Mouse (Mus musculus): ENCODE measurements around the gene Anks1b. TPM values are rescaled to one million over a fixed set of nuclear protein-coding genes. Genes with fewer than 3 reads are reported as not detected.

The Anks1b gene
- polyA plus RNA-seq, 1 experiment from 2014 or later: 0.71 TPM

- Histone ChIP-seq H3K27ac (ENCODE audit: low read length) (no peak overlapping the region), H3K4me1 (ENCODE audit: control insufficient read depth, insufficient read depth, low read length) (no peaks in the 10 kb centered on the region), H3K4me3 (ENCODE audit: low read length) (no peak overlapping the region), H3K9me3 (ENCODE audit: control insufficient read depth, low read length) (no peaks in the 10 kb centered on the region), H3K4me2 (ENCODE audit: low read depth, low read length) (no peak overlapping the region), H3K27me3 (replicated peaks; ENCODE audit: control insufficient read depth, insufficient read depth, low read length) (no peaks in the 10 kb centered on the region), H3K9ac (ENCODE audit: low read depth, low read length) (no peak overlapping the region), H3K36me3 (ENCODE audit: control insufficient read depth, insufficient read depth, low read length) (no peaks in the 10 kb centered on the region)
- WGBS: 87% methylated on average over 3 of the region's 3 CpGs
- ATAC-seq: no peak
Observed at GRCm38 (mm10) chr10:90370751-90371150, 497.4 kb downstream of the Anks1b start.

GRCm38 (mm10) chr10:90373469-90373868 lies 500.2 kb downstream of the Anks1b start:
- peak; percentile 26; the same call in 1 of the 2 replicates for ATAC-seq
- Histone ChIP-seq H3K4me2 (ENCODE audit: low read depth, low read length) (no peak overlapping the region), H3K9ac (ENCODE audit: low read depth, low read length) (no peak overlapping the region), H3K9me3 (ENCODE audit: control insufficient read depth, low read length) (no peaks in the 10 kb centered on the region), H3K27ac (ENCODE audit: low read length) (no peak overlapping the region), H3K27me3 (replicated peaks; ENCODE audit: control insufficient read depth, insufficient read depth, low read length) (no peaks in the 10 kb centered on the region), H3K36me3 (ENCODE audit: control insufficient read depth, insufficient read depth, low read length) (no peaks in the 10 kb centered on the region), H3K4me3 (ENCODE audit: low read length) (no peak overlapping the region), H3K4me1 (ENCODE audit: control insufficient read depth, insufficient read depth, low read length) (no peaks in the 10 kb centered on the region)
- WGBS: 27% methylated on average over 4 of the region's 4 CpGs

GRCm38 (mm10) chr10:90376605-90377004 lies 503.3 kb downstream of the Anks1b start:
- H3K27me3 ChIP-seq (replicated peaks; ENCODE audit: control insufficient read depth, insufficient read depth, low read length): no peaks in the 10 kb centered on the region
- no peaks in the 10 kb centered on the region for H3K36me3 ChIP-seq (ENCODE audit: control insufficient read depth, insufficient read depth, low read length)
- H3K4me1 ChIP-seq (ENCODE audit: control insufficient read depth, insufficient read depth, low read length): no peaks in the 10 kb centered on the region
- no peak overlapping the region for H3K9ac ChIP-seq (ENCODE audit: low read depth, low read length)
- H3K9me3 ChIP-seq (ENCODE audit: control insufficient read depth, low read length): no peaks in the 10 kb centered on the region
- no peak overlapping the region for H3K4me3 ChIP-seq (ENCODE audit: low read length)
- no peak overlapping the region for H3K27ac ChIP-seq (ENCODE audit: low read length)
- no peak overlapping the region for H3K4me2 ChIP-seq (ENCODE audit: low read depth, low read length)
- no peak for ATAC-seq
- 47% methylated on average over 1 of the region's 1 CpGs for WGBS

- Histone ChIP-seq H3K36me3 (ENCODE audit: control insufficient read depth, insufficient read depth, low read length) (no peaks in the 10 kb centered on the region), H3K27ac (ENCODE audit: low read length) (no peak overlapping the region), H3K4me1 (ENCODE audit: control insufficient read depth, insufficient read depth, low read length) (no peaks in the 10 kb centered on the region), H3K27me3 (replicated peaks; ENCODE audit: control insufficient read depth, insufficient read depth, low read length) (no peaks in the 10 kb centered on the region), H3K4me2 (ENCODE audit: low read depth, low read length) (no peak overlapping the region), H3K9ac (ENCODE audit: low read depth, low read length) (no peak overlapping the region), H3K9me3 (ENCODE audit: control insufficient read depth, low read length) (no peaks in the 10 kb centered on the region), H3K4me3 (ENCODE audit: low read length) (no peak overlapping the region)
- 64% methylated on average over 1 of the region's 1 CpGs for WGBS
- no peak for ATAC-seq
Observed at GRCm38 (mm10) chr10:90380062-90380461, 506.8 kb downstream of the Anks1b start.

GRCm38 (mm10) chr10:90380704-90381339 lies 507.5 kb downstream of the Anks1b start:
- no peaks in the 10 kb centered on the region for H3K27me3 ChIP-seq (replicated peaks; ENCODE audit: control insufficient read depth, insufficient read depth, low read length)
- H3K9me3 ChIP-seq (ENCODE audit: control insufficient read depth, low read length): no peaks in the 10 kb centered on the region
- ATAC-seq: no peak
- no peak overlapping the region for H3K27ac ChIP-seq (ENCODE audit: low read length)
- no peak overlapping the region for H3K4me3 ChIP-seq (ENCODE audit: low read length)
- H3K4me2 ChIP-seq (ENCODE audit: low read depth, low read length): no peak overlapping the region
- H3K4me1 ChIP-seq (ENCODE audit: control insufficient read depth, insufficient read depth, low read length): no peaks in the 10 kb centered on the region
- WGBS: 67% methylated on average over 8 of the region's 8 CpGs
- H3K9ac ChIP-seq (ENCODE audit: low read depth, low read length): no peak overlapping the region
- no peaks in the 10 kb centered on the region for H3K36me3 ChIP-seq (ENCODE audit: control insufficient read depth, insufficient read depth, low read length)

GRCm38 (mm10) chr10:90400382-90400781 lies 527.1 kb downstream of the Anks1b start:
- Histone ChIP-seq H3K27ac (ENCODE audit: low read length) (no peak overlapping the region), H3K4me1 (ENCODE audit: control insufficient read depth, insufficient read depth, low read length) (no peaks in the 10 kb centered on the region), H3K27me3 (replicated peaks; ENCODE audit: control insufficient read depth, insufficient read depth, low read length) (no peaks in the 10 kb centered on the region), H3K4me2 (ENCODE audit: low read depth, low read length) (no peak overlapping the region), H3K36me3 (ENCODE audit: control insufficient read depth, insufficient read depth, low read length) (no peaks in the 10 kb centered on the region), H3K4me3 (ENCODE audit: low read length) (no peak overlapping the region), H3K9me3 (ENCODE audit: control insufficient read depth, low read length) (no peaks in the 10 kb centered on the region), H3K9ac (ENCODE audit: low read depth, low read length) (no peak overlapping the region)
- WGBS: 88% methylated on average over 4 of the region's 4 CpGs
- no peak for ATAC-seq

- Histone ChIP-seq H3K4me1 (ENCODE audit: control insufficient read depth, insufficient read depth, low read length) (no peaks in the 10 kb centered on the region), H3K36me3 (ENCODE audit: control insufficient read depth, insufficient read depth, low read length) (no peaks in the 10 kb centered on the region), H3K4me3 (ENCODE audit: low read length) (no peak overlapping the region), H3K27ac (ENCODE audit: low read length) (no peak overlapping the region), H3K4me2 (ENCODE audit: low read depth, low read length) (no peak overlapping the region), H3K9ac (ENCODE audit: low read depth, low read length) (no peak overlapping the region), H3K27me3 (replicated peaks; ENCODE audit: control insufficient read depth, insufficient read depth, low read length) (no peaks in the 10 kb centered on the region), H3K9me3 (ENCODE audit: control insufficient read depth, low read length) (no peaks in the 10 kb centered on the region)
- ATAC-seq: no peak
- WGBS: 84% methylated on average over 2 of the region's 2 CpGs
Observed at GRCm38 (mm10) chr10:90408484-90408883, 535.2 kb downstream of the Anks1b start.

GRCm38 (mm10) chr10:90431527-90431926 lies 558.2 kb downstream of the Anks1b start:
- Histone ChIP-seq H3K4me1 (ENCODE audit: control insufficient read depth, insufficient read depth, low read length) (no peaks in the 10 kb centered on the region), H3K4me3 (ENCODE audit: low read length) (no peak overlapping the region), H3K36me3 (ENCODE audit: control insufficient read depth, insufficient read depth, low read length) (no peaks in the 10 kb centered on the region), H3K4me2 (ENCODE audit: low read depth, low read length) (no peak overlapping the region), H3K27ac (ENCODE audit: low read length) (no peak overlapping the region), H3K9me3 (ENCODE audit: control insufficient read depth, low read length) (no peaks in the 10 kb centered on the region), H3K27me3 (replicated peaks; ENCODE audit: control insufficient read depth, insufficient read depth, low read length) (no peaks in the 10 kb centered on the region), H3K9ac (ENCODE audit: low read depth, low read length) (no peak overlapping the region)
- 59% methylated on average over 5 of the region's 5 CpGs for WGBS
- no peak for ATAC-seq

- Histone ChIP-seq H3K9ac (ENCODE audit: low read depth, low read length) (no peak overlapping the region), H3K36me3 (ENCODE audit: control insufficient read depth, insufficient read depth, low read length) (no peaks in the 10 kb centered on the region), H3K4me3 (ENCODE audit: low read length) (no peak overlapping the region), H3K4me1 (ENCODE audit: control insufficient read depth, insufficient read depth, low read length) (no peaks in the 10 kb centered on the region), H3K9me3 (ENCODE audit: control insufficient read depth, low read length) (no peaks in the 10 kb centered on the region), H3K27me3 (replicated peaks; ENCODE audit: control insufficient read depth, insufficient read depth, low read length) (no peaks in the 10 kb centered on the region), H3K27ac (ENCODE audit: low read length) (no peak overlapping the region), H3K4me2 (ENCODE audit: low read depth, low read length) (no peak overlapping the region)
- no peak for ATAC-seq
- WGBS: 44% methylated on average over 9 of the region's 9 CpGs
Observed at GRCm38 (mm10) chr10:90431974-90432373, 558.7 kb downstream of the Anks1b start.

GRCm38 (mm10) chr10:90432479-90432878 lies 559.2 kb downstream of the Anks1b start:
- WGBS: 59% methylated on average over 12 of the region's 12 CpGs
- no peak overlapping the region for H3K27ac ChIP-seq (ENCODE audit: low read length)
- no peaks in the 10 kb centered on the region for H3K36me3 ChIP-seq (ENCODE audit: control insufficient read depth, insufficient read depth, low read length)
- H3K9ac ChIP-seq (ENCODE audit: low read depth, low read length): no peak overlapping the region
- no peaks in the 10 kb centered on the region for H3K9me3 ChIP-seq (ENCODE audit: control insufficient read depth, low read length)
- ATAC-seq: no peak
- no peak overlapping the region for H3K4me2 ChIP-seq (ENCODE audit: low read depth, low read length)
- H3K27me3 ChIP-seq (replicated peaks; ENCODE audit: control insufficient read depth, insufficient read depth, low read length): no peaks in the 10 kb centered on the region
- no peak overlapping the region for H3K4me3 ChIP-seq (ENCODE audit: low read length)
- no peaks in the 10 kb centered on the region for H3K4me1 ChIP-seq (ENCODE audit: control insufficient read depth, insufficient read depth, low read length)
